In genomic region chr19:5511074-5511632, GRCm38 (mm10) we compare ENCODE assay signal across 8 mouse cellular contexts. TPM values are rescaled to one million over a fixed set of nuclear protein-coding genes. Genes with fewer than 3 reads are reported as not detected.
DNase-seq lines count a peak whose midpoint lies in the region; ATAC-seq and TF ChIP-seq lines count a peak whose summit lies in the region.

No protein-coding gene starts in this region.

- no peaks in the 10 kb centered on the region for H3K36me3 ChIP-seq in lung, postnatal 0 days (ENCODE audit: insufficient read depth, low read length)
- H3K36me3 ChIP-seq in embryonic facial prominence, embryonic 15.5 days: no peaks in the 10 kb centered on the region
- no peaks in the 10 kb centered on the region for H3K36me3 ChIP-seq in limb, embryonic 11.5 days (ENCODE audit: control insufficient read depth, insufficient read depth, low read length)
- H3K36me3 ChIP-seq in small intestine, adult 2 months (ENCODE audit: control insufficient read depth, insufficient read depth, low read length): no peaks in the 10 kb centered on the region

- H3K27ac ChIP-seq in lung, postnatal 0 days (ENCODE audit: low read length): peak overlapping the region; percentile 34; the same call in 1 of the 2 replicates
- peak overlapping the region; percentile 63; the same call in 1 of the 2 replicates for H3K27ac ChIP-seq in embryonic facial prominence, embryonic 15.5 days (replicated peaks)
- no peak overlapping the region for H3K27ac ChIP-seq in limb, embryonic 11.5 days (replicated peaks; ENCODE audit: low read depth, low read length)
- no peak overlapping the region for H3K27ac ChIP-seq in small intestine, adult 2 months (ENCODE audit: insufficient read depth, low read depth, low read length)

- TF ChIP-seq POLR2A in small intestine, adult 2 months (IDR thresholded peaks at IDR 0.05; ENCODE audit: low read depth, low read length): no peak

- no peaks in the 10 kb centered on the region for H3K27me3 ChIP-seq in lung, postnatal 0 days (replicated peaks; ENCODE audit: insufficient read depth, low read length)
- no peaks in the 10 kb centered on the region for H3K27me3 ChIP-seq in embryonic facial prominence, embryonic 15.5 days
- H3K27me3 ChIP-seq in limb, embryonic 11.5 days (ENCODE audit: control insufficient read depth, insufficient read depth, low read length): no peaks in the 10 kb centered on the region
- no peaks in the 10 kb centered on the region for H3K27me3 ChIP-seq in small intestine, adult 2 months (ENCODE audit: control insufficient read depth, insufficient read depth, low read length)

- peak overlapping the region; percentile 32; the same call in 1 of the 2 replicates for H3K9ac ChIP-seq in lung, postnatal 0 days (replicated peaks; ENCODE audit: low read depth)
- peak overlapping the region; percentile 49 for H3K9ac ChIP-seq in embryonic facial prominence, embryonic 15.5 days
- H3K9ac ChIP-seq in limb, embryonic 11.5 days (ENCODE audit: low read length): peak overlapping the region; percentile 62

- DNase-seq in lung, postnatal 0 days (ENCODE audit: low spot score): no peak
- no peak for DNase-seq in lung, postnatal 36 days
- no peak for DNase-seq in limb, embryonic 11.5 days (ENCODE audit: low spot score)
- no peak for DNase-seq in cerebellum, adult 9-11 months
- no peak for DNase-seq in cerebellum, adult 18-20 months
- no peak for DNase-seq in right cerebral cortex, postnatal 36 days (ENCODE audit: low spot score in 2 of 2)

- H3K4me3 ChIP-seq in lung, postnatal 0 days (ENCODE audit: low read depth, low read length): peak overlapping the region; percentile 48
- H3K4me3 ChIP-seq in embryonic facial prominence, embryonic 15.5 days (replicated peaks): peak overlapping the region; percentile 53
- peak overlapping the region; percentile 37 for H3K4me3 ChIP-seq in limb, embryonic 11.5 days (ENCODE audit: low read depth, low read length)
- peak overlapping the region; percentile 66 for H3K4me3 ChIP-seq in small intestine, adult 2 months (ENCODE audit: low read depth, low read length)

- WGBS in lung, postnatal 0 days: 43% methylated on average over 14 of the region's 15 CpGs
- 47% methylated on average over 15 of the region's 15 CpGs for WGBS in embryonic facial prominence, embryonic 15.5 days
- WGBS in limb, embryonic 11.5 days: 49% methylated on average over 15 of the region's 15 CpGs
- WGBS in small intestine, adult 2 months: 31% methylated on average over 14 of the region's 15 CpGs

- 0 out of 2 replicates have a peak, but pooled peaks have one; percentile 0 for ATAC-seq in lung, postnatal 0 days
- no peak for ATAC-seq in embryonic facial prominence, embryonic 15.5 days (ENCODE audit: insufficient number of reproducible peaks, low FRiP score, low TSS enrichment, low read depth)
- no peak for ATAC-seq in limb, embryonic 11.5 days (ENCODE audit: insufficient number of reproducible peaks, low FRiP score, low TSS enrichment, low read depth)

- H3K4me1 ChIP-seq in lung, postnatal 0 days (ENCODE audit: insufficient read depth, low read depth, low read length): 0 out of 2 replicates have a peak, but pooled peaks cover 10% of the 10 kb centered on the region
- H3K4me1 ChIP-seq in embryonic facial prominence, embryonic 15.5 days: peaks cover 18% of the 10 kb centered on the region
- H3K4me1 ChIP-seq in limb, embryonic 11.5 days (ENCODE audit: control insufficient read depth, insufficient read depth, low read length): peaks cover 10% of the 10 kb centered on the region; the same call in 1 of the 2 replicates
- peaks cover 23% of the 10 kb centered on the region for H3K4me1 ChIP-seq in small intestine, adult 2 months (ENCODE audit: control insufficient read depth, insufficient read depth, insufficient read length, low read length)

- H3K4me2 ChIP-seq in lung, postnatal 0 days (replicated peaks; ENCODE audit: low read depth, low read length): peak overlapping the region; percentile 80
- peak overlapping the region; percentile 83 for H3K4me2 ChIP-seq in embryonic facial prominence, embryonic 15.5 days (replicated peaks)
- H3K4me2 ChIP-seq in limb, embryonic 11.5 days (ENCODE audit: low read depth, severe bottlenecking): peak overlapping the region; percentile 65

- no peak for TF ChIP-seq EP300 in lung, postnatal 0 days (IDR thresholded peaks at IDR 0.05)

- H3K9me3 ChIP-seq in lung, postnatal 0 days (ENCODE audit: low read length): no peaks in the 10 kb centered on the region
- no peaks in the 10 kb centered on the region for H3K9me3 ChIP-seq in embryonic facial prominence, embryonic 15.5 days (replicated peaks)
- H3K9me3 ChIP-seq in limb, embryonic 11.5 days (ENCODE audit: control insufficient read depth, low read length): no peaks in the 10 kb centered on the region

- no peak for TF ChIP-seq CTCF in lung, postnatal 0 days (IDR thresholded peaks at IDR 0.05)
- no peak for TF ChIP-seq CTCF in small intestine, adult 2 months (IDR thresholded peaks at IDR 0.05; ENCODE audit: extremely low read depth, insufficient read length, insufficient replicate concordance, low read depth, low read length)

RNA-seq across cellular contexts. Expression of gene Snx32, which starts 0.8 kb away (rescaled TPM):
- polyA plus RNA-seq in lung, postnatal 0 days (2015; fragmentation: Nextera tagmentation; extraction: Ambion mirVana): 3.6 and 3.7 TPM in 2 replicates
- polyA plus RNA-seq in embryonic facial prominence, embryonic 15.5 days (2015; fragmentation: Nextera tagmentation; extraction: Ambion mirVana): 10.7 and 11.7 TPM in 2 replicates
- 8.6 and 9.0 TPM in 2 replicates for polyA plus RNA-seq in limb, embryonic 11.5 days (2014; fragmentation: Nextera tagmentation; extraction: Ambion mirVana)
- 1.7 and 3.2 TPM in 2 replicates for polyA plus RNA-seq in small intestine, adult 2 months (2012; rRNA removed)

RNA-seq across cellular contexts. Expression of gene 1700020D05Rik, which starts 7.6 kb away (rescaled TPM):
- polyA plus RNA-seq in lung, postnatal 0 days (2015; fragmentation: Nextera tagmentation; extraction: Ambion mirVana): not detected in 2 replicates
- 0.16 TPM in 1 of 2 replicates, not detected in the other for polyA plus RNA-seq in embryonic facial prominence, embryonic 15.5 days (2015; fragmentation: Nextera tagmentation; extraction: Ambion mirVana)
- 0.35 TPM in 1 of 2 replicates, not detected in the other for polyA plus RNA-seq in limb, embryonic 11.5 days (2014; fragmentation: Nextera tagmentation; extraction: Ambion mirVana)
- 0.19 TPM in 1 of 2 replicates, not detected in the other for polyA plus RNA-seq in small intestine, adult 2 months (2012; rRNA removed)

RNA-seq across cellular contexts. Expression of gene Cfl1, which starts 20.9 kb away (rescaled TPM):
- 1,591 and 1,653 TPM in 2 replicates for polyA plus RNA-seq in lung, postnatal 0 days (2015; fragmentation: Nextera tagmentation; extraction: Ambion mirVana)
- polyA plus RNA-seq in embryonic facial prominence, embryonic 15.5 days (2015; fragmentation: Nextera tagmentation; extraction: Ambion mirVana): 2,278 and 2,311 TPM in 2 replicates
- 3,315 and 3,495 TPM in 2 replicates for polyA plus RNA-seq in limb, embryonic 11.5 days (2014; fragmentation: Nextera tagmentation; extraction: Ambion mirVana)
- polyA plus RNA-seq in small intestine, adult 2 months (2012; rRNA removed): 320 and 703 TPM in 2 replicates

RNA-seq across cellular contexts. Expression of gene Mus81, which starts 23.0 kb away (rescaled TPM):
- 46.7 and 50.2 TPM in 2 replicates for polyA plus RNA-seq in lung, postnatal 0 days (2015; fragmentation: Nextera tagmentation; extraction: Ambion mirVana)
- 44.1 and 45.2 TPM in 2 replicates for polyA plus RNA-seq in embryonic facial prominence, embryonic 15.5 days (2015; fragmentation: Nextera tagmentation; extraction: Ambion mirVana)
- 37.0 and 39.7 TPM in 2 replicates for polyA plus RNA-seq in limb, embryonic 11.5 days (2014; fragmentation: Nextera tagmentation; extraction: Ambion mirVana)
- polyA plus RNA-seq in small intestine, adult 2 months (2012; rRNA removed): 19.9 and 29.1 TPM in 2 replicates

RNA-seq across cellular contexts. Expression of gene Efemp2, which starts 37.4 kb away (rescaled TPM):
- 91.8 and 96.1 TPM in 2 replicates for polyA plus RNA-seq in lung, postnatal 0 days (2015; fragmentation: Nextera tagmentation; extraction: Ambion mirVana)
- polyA plus RNA-seq in embryonic facial prominence, embryonic 15.5 days (2015; fragmentation: Nextera tagmentation; extraction: Ambion mirVana): 219 and 226 TPM in 2 replicates
- polyA plus RNA-seq in limb, embryonic 11.5 days (2014; fragmentation: Nextera tagmentation; extraction: Ambion mirVana): 100 and 105 TPM in 2 replicates
- polyA plus RNA-seq in small intestine, adult 2 months (2012; rRNA removed): 22.4 and 26.5 TPM in 2 replicates

Comparison
In these comparisons a context has a peak if more than half of its experiments do, and no peak if none do; other contexts are left out.
1. H3K27ac ChIP-seq: peak in lung, postnatal 0 days (single experiment) and embryonic facial prominence, embryonic 15.5 days (single experiment); none in limb, embryonic 11.5 days (single experiment) and small intestine, adult 2 months (single experiment).
2. Peak in every context shown above with its lines, with median percentiles within 50 percentile points of each other: H3K4me2 ChIP-seq, H3K4me3 ChIP-seq and H3K9ac ChIP-seq.